In genomic region chr13:75950295-75950694, GRCm38 (mm10) we compare ENCODE assay signal across 14 mouse cellular contexts. TPM values are rescaled to one million over a fixed set of nuclear protein-coding genes. Genes with fewer than 3 reads are reported as not detected.
DNase-seq lines count a peak whose midpoint lies in the region; ATAC-seq and TF ChIP-seq lines count a peak whose summit lies in the region.
"Had no signal": no experiment of that assay in that cellular context is flagged by ENCODE, and none has a peak within 500 bp of the region (broad histone marks: within the 10 kb centered on the region; RNA-seq: fewer than 3 reads in every experiment).

No protein-coding gene starts in this region.

- DNase-seq in heart, postnatal 0 days (ENCODE audit: low spot score), result peak; percentile 63
- DNase-seq in heart, postnatal 14 days, result no peak
- DNase-seq in lung, adult 18-20 months, result no peak
- DNase-seq in embryo, embryonic 11 days, result peak; percentile 45
- DNase-seq in right cerebral cortex, adult 18-20 months, result no peak
- DNase-seq: cerebellum, adult 8-10 months; gastrocnemius, postnatal 25 days; thymus, postnatal 25 days had no signal

- H3K4me3 ChIP-seq in heart, postnatal 0 days (ENCODE audit: low read depth, low read length), result no peak overlapping the region
- no peak overlapping the region for H3K4me3 ChIP-seq in lung, embryonic 15.5 days
- H3K4me3 ChIP-seq: limb, embryonic 15.5 days had no signal

- no peak overlapping the region for H3K9ac ChIP-seq in heart, postnatal 0 days (replicated peaks; ENCODE audit: low read depth, low read length)
- no peak overlapping the region for H3K9ac ChIP-seq in lung, embryonic 15.5 days
- H3K9ac ChIP-seq: limb, embryonic 15.5 days had no signal

- H3K9me3 ChIP-seq in heart, postnatal 0 days (replicated peaks; ENCODE audit: control insufficient read depth, low read length), result no peaks in the 10 kb centered on the region
- no peaks in the 10 kb centered on the region for H3K9me3 ChIP-seq in lung, embryonic 15.5 days
- H3K9me3 ChIP-seq: limb, embryonic 15.5 days had no signal

- TF ChIP-seq EP300 in heart, postnatal 0 days (IDR thresholded peaks at IDR 0.05; ENCODE audit: low read depth), result no peak

- 36% methylated on average over 1 of the region's 1 CpGs for WGBS in heart, postnatal 0 days
- 23% methylated on average over 1 of the region's 1 CpGs for whole genome bisulfite sequencing in lung, embryonic 15.5 days

- intact Hi-C loops in heart, postnatal 14 days (cut with DNase I), result no loop called here

- TF ChIP-seq CTCF in heart, postnatal 0 days (IDR thresholded peaks at IDR 0.05; ENCODE audit: low read depth), result no peak

- H3K27ac ChIP-seq in heart, postnatal 0 days (ENCODE audit: low read depth), result no peak overlapping the region
- no peak overlapping the region for H3K27ac ChIP-seq in lung, embryonic 15.5 days
- H3K27ac ChIP-seq: limb, embryonic 15.5 days; macrophage had no signal

- H3K27me3 ChIP-seq in heart, postnatal 0 days (ENCODE audit: control insufficient read depth, insufficient read depth, low read length), result no peaks in the 10 kb centered on the region
- H3K27me3 ChIP-seq in lung, embryonic 15.5 days, result no peaks in the 10 kb centered on the region
- H3K27me3 ChIP-seq: limb, embryonic 15.5 days had no signal

- H3K4me2 ChIP-seq in heart, postnatal 0 days (ENCODE audit: low read depth, low read length), result no peak overlapping the region
- no peak overlapping the region for H3K4me2 ChIP-seq in lung, embryonic 15.5 days
- H3K4me2 ChIP-seq: limb, embryonic 15.5 days had no signal

- no peaks in the 10 kb centered on the region for H3K4me1 ChIP-seq in heart, postnatal 0 days (ENCODE audit: control insufficient read depth, insufficient read depth)
- peaks cover 2% of the 10 kb centered on the region; the same call in 1 of the 2 replicates for H3K4me1 ChIP-seq in lung, embryonic 15.5 days
- H3K4me1 ChIP-seq: limb, embryonic 15.5 days had no signal

- no peaks in the 10 kb centered on the region for H3K36me3 ChIP-seq in heart, postnatal 0 days (replicated peaks; ENCODE audit: control insufficient read depth, insufficient read depth, low read length)
- no peaks in the 10 kb centered on the region for H3K36me3 ChIP-seq in lung, embryonic 15.5 days
- H3K36me3 ChIP-seq: limb, embryonic 15.5 days had no signal

- peak; percentile 53; the same call in 1 of the 2 replicates for ATAC-seq in heart, postnatal 0 days (ENCODE audit: insufficient read depth, low read depth)
- peak; percentile 57; the same call in 1 of the 2 replicates for ATAC-seq in lung, embryonic 15.5 days (ENCODE audit: borderline replicate concordance, extremely low read depth, low FRiP score, low TSS enrichment)
- ATAC-seq in megakaryocyte progenitor cell, adult 5-6 weeks (replicated peaks; ENCODE audit: poor library complexity), result peak; percentile 20; the same call in 1 of the 2 replicates
- ATAC-seq in erythroblast, adult 5-6 weeks (replicated peaks; ENCODE audit: low FRiP score, poor library complexity, severe bottlenecking), result no peak

RNA-seq across cellular contexts. Expression of gene Rhobtb3, which starts 6.6 kb away (rescaled TPM):
- 27.1 and 29.8 TPM in 2 replicates for total RNA-seq in heart, postnatal 0 days (2014; rRNA removed; ENCODE audit: low replicate concordance)
- 12.9 and 13.7 TPM in 2 replicates for polyA plus RNA-seq in heart, postnatal 0 days (2015; fragmentation: Nextera tagmentation; extraction: Ambion mirVana)
- total RNA-seq in heart, postnatal 14 days (2021), result 10 to 100 TPM; 17.4 TPM
- 32.2 and 32.5 TPM in 2 replicates for polyA plus RNA-seq in lung, embryonic 15.5 days (2015; fragmentation: Nextera tagmentation; extraction: Ambion mirVana)
- total RNA-seq in megakaryocyte progenitor cell, adult 5-6 weeks (2015), result 5.9 and 9.1 TPM in 2 replicates
- total RNA-seq in megakaryocyte progenitor cell, adult 5-6 weeks (2017), result 6.6 and 9.1 TPM in 2 replicates
- 0.63 and 0.96 TPM in 2 replicates for total RNA-seq in erythroblast, adult 5-6 weeks (2015; ENCODE audit: low replicate concordance)
- total RNA-seq in erythroblast, adult 5-6 weeks (2017; ENCODE audit: low replicate concordance), result 0.28 and 1.4 TPM in 2 replicates

RNA-seq across cellular contexts. Expression of gene Spata9, which starts 16.7 kb away (rescaled TPM):
- total RNA-seq in heart, postnatal 0 days (2014; rRNA removed; ENCODE audit: low replicate concordance), result not detected in 2 replicates
- polyA plus RNA-seq in heart, postnatal 0 days (2015; fragmentation: Nextera tagmentation; extraction: Ambion mirVana), result 0.22 and 0.52 TPM in 2 replicates
- total RNA-seq in heart, postnatal 14 days (2021), result not detected
- 0.65 and 0.84 TPM in 2 replicates for polyA plus RNA-seq in lung, embryonic 15.5 days (2015; fragmentation: Nextera tagmentation; extraction: Ambion mirVana)
- total RNA-seq in megakaryocyte progenitor cell, adult 5-6 weeks (2015), result not detected in 2 replicates
- total RNA-seq in megakaryocyte progenitor cell, adult 5-6 weeks (2017), result not detected in 2 replicates
- total RNA-seq in erythroblast, adult 5-6 weeks (2015; ENCODE audit: low replicate concordance), result not detected in 2 replicates
- total RNA-seq in erythroblast, adult 5-6 weeks (2017; ENCODE audit: low replicate concordance), result not detected in 2 replicates
- total RNA-seq: gastrocnemius, postnatal 25 days; layer of hippocampus, adult 8-10 months had no signal
- polyA plus RNA-seq: macrophage had no signal

Comparison
In these comparisons a context has a peak if more than half of its experiments do, and no peak if none do; other contexts are left out.
1. DNase-seq: peak in heart, postnatal 0 days (single experiment) and embryo, embryonic 11 days (single experiment); none in heart, postnatal 14 days (0 of 2), lung, adult 18-20 months (0 of 2) and right cerebral cortex, adult 18-20 months (single experiment).